Mouse (Mus musculus) gastrocnemius, adult 8-10 months (tissue): ENCODE data around the gene Cdh3. TPM values are rescaled to one million over a fixed set of nuclear protein-coding genes. Genes with fewer than 3 reads are reported as not detected.
"Not testable (repeated sequence)": the region's sequence is repeated elsewhere in the genome, so short reads cannot be mapped to it uniquely, and the experiment has no call there.

Experiments
- DNase-seq, 2 experiments: peaks; one replicate each; pipeline ENCODE4 v3.0.0; 2022; ENCODE audit warnings: low spot score in 2 of 2
- total RNA-seq, 4 experiments: library from RNA; stranded (reverse); gene quantifications; 2 replicates each; pipeline ENCODE4 v1.2.4; 2022

The Cdh3 gene
- total RNA-seq, 4 experiments from 2014 or later = 0.05 TPM; not detected in 3

GRCm38 (mm10) chr8:106571551-106572172 lies 61.0 kb downstream of the Cdh3 start:
- DNase-seq = no peak

DNA sequence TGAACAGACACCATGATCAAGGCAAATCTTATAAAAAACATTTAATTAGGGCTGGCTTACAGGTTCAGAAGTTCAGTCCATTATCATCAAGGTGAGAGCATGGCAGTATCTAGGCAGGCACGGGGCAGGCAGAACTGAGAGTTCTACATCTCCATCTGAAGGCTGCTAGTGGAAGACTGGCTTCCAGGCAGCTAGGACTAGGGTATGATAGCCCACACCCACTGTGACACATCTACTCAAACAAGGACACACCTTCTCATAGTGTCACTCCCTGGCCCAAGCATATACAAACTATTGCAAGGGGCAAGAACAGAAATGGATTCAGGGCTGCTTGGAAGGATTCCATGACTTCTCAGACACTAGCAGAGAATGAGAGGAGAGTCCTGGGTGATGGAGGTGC lies 61.5 kb downstream of the Cdh3 start:
- not testable (repeated sequence) for DNase-seq

GRCm38 (mm10) chr8:106573168-106573567 lies 62.5 kb downstream of the Cdh3 start, which contains the start of gene Gm10073:
Gene Gm10073, minus strand, starts transcription at chr8:106573461.
- not testable (repeated sequence) for DNase-seq

GRCm38 (mm10) chr8:106574283-106574682 lies 63.6 kb downstream of the Cdh3 start:
- no peak for DNase-seq

- DNase-seq = peak; percentile 8
Observed at GRCm38 (mm10) chr8:106576849-106577555, 66.3 kb downstream of the Cdh3 start.

DNA sequence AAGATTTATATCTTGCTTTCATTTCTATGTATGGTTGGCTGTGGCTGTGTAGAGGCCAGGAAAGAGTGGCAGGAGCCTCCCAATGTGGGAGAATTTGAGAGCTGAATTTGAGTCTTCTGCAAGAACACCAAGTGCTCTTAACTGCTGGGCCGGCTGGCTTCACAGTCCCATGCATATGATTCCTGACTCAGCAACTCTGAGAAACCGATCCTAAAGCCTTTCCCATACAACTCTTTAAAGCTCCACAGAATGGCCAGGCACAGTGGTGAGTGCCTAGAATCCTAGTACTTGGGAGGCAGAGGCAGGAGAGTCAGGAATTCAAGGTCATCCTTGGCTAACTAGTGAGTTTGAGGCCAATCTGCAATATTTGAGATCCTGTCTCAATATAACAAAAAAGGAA lies 68.8 kb downstream of the Cdh3 start:
- DNase-seq = no peak

DNA sequence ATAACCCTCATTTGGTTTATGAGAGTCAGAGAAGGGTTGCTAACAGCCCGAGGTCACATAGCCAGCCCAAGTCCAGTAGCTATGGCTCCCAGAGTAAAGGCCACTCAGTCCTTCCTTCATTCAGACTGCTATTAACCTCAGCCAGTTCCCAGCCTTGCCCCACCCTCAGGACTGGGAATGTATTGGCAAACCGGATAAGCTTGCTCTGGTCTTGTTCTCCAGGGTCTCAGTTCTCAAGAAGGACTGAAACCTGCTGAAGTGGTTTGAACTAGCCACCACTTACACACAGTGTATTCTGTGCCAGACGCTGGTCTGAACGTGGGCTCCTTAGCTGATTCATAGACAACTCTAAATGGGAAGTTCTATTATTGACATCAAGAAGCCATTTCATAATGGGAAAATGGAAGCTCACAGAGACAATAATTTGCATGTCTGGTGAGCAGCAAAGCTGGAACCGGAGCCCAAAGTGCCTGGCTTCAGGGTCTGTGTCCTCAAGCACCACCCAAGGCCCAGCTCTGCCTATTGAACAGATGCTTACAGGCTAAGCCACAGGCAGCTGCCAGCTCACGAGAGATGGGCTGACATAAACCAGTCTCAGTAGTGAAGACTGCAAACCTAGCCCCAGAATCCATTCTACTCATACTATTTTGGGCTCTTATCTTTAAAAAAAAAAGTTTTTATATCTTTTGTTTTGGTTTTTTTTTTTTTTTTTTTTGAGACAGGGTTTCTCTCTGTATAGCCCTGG lies 70.8 kb downstream of the Cdh3 start:
- no peak for DNase-seq

GRCm38 (mm10) chr8:106584942-106585670 lies 74.4 kb downstream of the Cdh3 start:
- no peak for DNase-seq

GRCm38 (mm10) chr8:106585671-106586037 lies 75.0 kb downstream of the Cdh3 start:
- DNase-seq = no peak

- DNase-seq = no peak
Observed at GRCm38 (mm10) chr8:106586896-106587295, 76.2 kb downstream of the Cdh3 start.

DNA sequence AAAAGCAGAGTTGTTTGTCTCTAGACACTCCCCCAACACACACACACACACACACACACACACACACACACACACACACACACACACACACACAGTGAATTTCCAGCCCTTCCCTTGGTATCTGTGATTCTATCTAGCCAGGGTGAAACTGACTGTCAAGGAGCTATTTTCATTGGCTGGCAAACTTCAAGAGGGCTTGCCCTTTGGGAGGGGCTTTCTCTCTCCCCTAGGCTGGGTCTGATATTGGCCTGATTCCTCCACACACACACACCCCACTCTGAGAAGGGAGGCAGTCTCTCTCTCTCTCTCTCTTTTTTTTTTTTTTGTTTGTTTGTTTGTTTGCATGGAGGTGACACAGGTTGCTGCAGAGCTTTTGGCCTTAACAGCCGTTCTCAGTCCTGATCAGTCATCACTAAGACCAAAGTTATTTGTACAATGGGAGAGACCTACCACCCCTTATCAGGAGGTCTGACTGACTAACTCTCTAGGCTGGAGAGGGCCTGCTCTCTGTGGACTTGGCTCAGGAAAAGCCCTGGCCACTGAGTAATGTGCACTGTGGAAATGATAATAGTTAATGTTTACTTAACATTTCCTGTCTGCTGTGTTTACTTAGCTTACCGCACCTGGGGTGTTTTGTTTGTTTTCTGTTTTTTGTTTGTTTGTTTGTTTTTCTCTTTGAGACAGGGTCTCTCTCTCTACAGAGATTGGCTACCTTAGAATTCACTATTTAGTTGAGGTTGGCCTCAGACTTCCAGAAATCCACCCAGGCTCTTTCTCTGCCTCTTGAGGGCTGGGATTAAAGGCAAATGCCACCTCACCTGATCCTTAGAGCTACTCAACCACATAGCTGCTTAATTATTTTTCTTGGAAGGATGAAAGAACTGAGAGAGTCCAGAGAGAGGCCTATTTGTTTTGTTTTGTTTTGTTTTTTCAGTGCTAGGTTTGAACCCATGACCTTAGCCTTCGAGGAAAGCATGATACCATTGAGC lies 78.0 kb downstream of the Cdh3 start:
- no peak for DNase-seq

DNA sequence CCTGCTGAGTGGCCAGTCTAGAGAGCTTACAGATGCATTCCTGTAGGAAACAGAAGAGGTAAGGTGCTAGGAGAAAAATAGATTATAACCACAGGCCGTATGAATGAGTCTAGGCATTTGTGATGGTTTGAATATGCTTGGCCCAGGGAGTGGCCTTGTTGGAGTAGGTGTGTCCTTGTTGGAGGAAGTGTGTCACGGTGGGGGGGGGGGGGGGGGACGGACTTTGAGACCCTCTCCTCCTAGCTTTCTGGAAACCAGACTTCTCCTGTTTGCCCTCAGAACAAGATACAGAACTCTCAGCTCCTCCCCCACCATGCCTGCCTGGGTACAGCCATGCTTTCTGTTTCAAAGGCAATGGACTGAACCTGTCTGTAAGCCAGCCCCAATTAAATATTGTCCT lies 81.8 kb downstream of the Cdh3 start:
- DNase-seq = no peak

- DNase-seq = not testable (repeated sequence)
Observed at GRCm38 (mm10) chr8:106595623-106596022, 84.9 kb downstream of the Cdh3 start.

- DNase-seq = no peak
Observed at GRCm38 (mm10) chr8:106597067-106597466, 86.4 kb downstream of the Cdh3 start.

- no peak for DNase-seq
Observed at GRCm38 (mm10) chr8:106599265-106599979, 88.7 kb downstream of the Cdh3 start.

DNA sequence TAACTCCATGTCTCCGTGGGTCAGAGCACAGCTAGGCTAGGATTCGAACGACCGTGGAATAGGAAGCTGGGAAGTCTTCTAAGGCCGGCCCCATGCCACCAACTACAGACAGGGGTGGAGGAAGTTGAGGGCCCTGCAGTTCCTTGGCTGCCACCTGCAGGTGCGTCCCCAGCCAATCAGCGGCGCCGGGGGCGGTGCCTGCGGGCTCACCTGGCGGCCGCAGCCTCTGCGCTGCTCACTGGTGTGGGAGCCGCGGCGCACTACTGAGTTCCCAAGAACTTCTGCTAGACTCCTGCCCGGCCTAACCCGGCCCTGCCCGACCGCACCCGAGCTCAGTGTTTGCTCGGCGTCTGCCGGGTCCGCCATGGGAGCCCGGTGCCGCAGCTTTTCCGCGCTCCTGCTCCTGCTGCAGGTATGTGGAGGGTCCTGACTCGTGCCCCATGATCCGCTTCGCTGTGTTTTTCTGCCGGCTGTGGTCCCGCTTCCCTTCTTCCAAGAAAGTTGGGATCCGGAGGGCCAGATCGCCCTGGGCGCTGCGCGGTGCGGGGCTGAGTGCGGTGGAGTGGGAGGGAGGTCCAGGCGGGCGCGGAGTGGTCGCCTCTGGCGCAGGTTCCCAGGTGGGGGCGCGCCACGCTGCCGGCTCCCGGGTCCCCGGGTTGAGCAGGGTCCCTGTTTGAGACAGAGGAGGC lies 92.6 kb downstream of the Cdh3 start, which contains the start of gene Cdh1:
TSS of gene Cdh1 (plus strand) at position 221 of the 689 bp plus-strand sequence.
- DNase-seq = no peak

DNA sequence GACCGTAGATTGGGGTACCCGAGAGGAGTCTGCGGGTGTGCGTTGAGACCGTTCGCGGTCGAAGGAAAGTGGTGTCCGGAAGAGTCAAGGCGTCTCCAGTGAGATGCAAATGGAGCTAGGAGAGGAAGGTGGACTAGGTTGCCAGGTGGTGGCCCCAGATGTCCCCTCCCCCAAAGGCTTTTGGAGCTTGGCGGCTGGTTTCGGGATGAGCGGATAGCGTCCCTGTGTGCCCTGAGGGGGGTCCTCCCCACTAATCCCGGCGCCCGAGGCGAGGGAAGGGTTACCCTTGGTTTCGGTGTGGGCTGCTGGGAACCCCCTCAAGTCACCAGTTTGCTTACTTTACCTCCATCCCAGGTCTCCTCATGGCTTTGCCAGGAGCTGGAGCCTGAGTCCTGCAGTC lies 93.2 kb downstream of the Cdh3 start:
- DNase-seq = no peak

GRCm38 (mm10) chr8:106605657-106606056 lies 95.0 kb downstream of the Cdh3 start:
- no peak for DNase-seq

DNA sequence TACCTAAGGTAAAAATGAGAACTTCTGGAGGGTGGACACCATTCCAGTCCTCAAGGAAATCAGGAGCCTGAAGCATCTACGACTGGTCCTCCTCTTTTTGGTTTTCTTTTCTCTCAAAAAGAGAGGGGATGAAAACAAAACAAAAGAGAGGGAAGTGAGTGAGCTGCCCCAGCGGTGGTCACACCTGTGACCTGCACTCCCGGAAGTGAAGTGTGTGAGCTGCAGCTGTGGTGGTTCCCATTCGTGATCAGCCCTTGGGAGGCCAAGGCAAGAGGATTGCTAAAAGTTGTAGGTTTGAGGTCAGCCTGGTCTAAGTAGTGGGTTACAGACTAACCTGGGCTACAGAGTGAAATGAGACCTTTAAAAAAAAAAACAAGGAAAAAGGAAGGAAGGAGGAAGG lies 95.4 kb downstream of the Cdh3 start:
- no peak for DNase-seq
